Mouse (Mus musculus): ENCODE results near the gene Cyp1a1. TPM values are rescaled to one million over a fixed set of nuclear protein-coding genes. Genes with fewer than 3 reads are reported as not detected.

Cyp1a1 gene
- polyA plus RNA-seq, 1 experiment, result 1.2 TPM

- no peaks in the 10 kb centered on the region for H3K9me3 ChIP-seq (replicated peaks; ENCODE audit: control insufficient read depth, insufficient read depth, low read length, poor library complexity, severe bottlenecking)
- TF ChIP-seq EP300 (IDR thresholded peaks at IDR 0.05; ENCODE audit: insufficient read depth, low read depth, low read length) (no peak), POLR2A (IDR thresholded peaks at IDR 0.05; ENCODE audit: insufficient read depth, low read length) (no peak), CTCF (IDR thresholded peaks at IDR 0.05; ENCODE audit: low read depth, low read length) (no peak)
- no peak overlapping the region; the same call in 1 of the 2 replicates for H3K9ac ChIP-seq (ENCODE audit: low read depth, poor library complexity, severe bottlenecking)
- no peaks in the 10 kb centered on the region for H3K27me3 ChIP-seq (ENCODE audit: control insufficient read depth, insufficient read depth, low read length, poor library complexity, severe bottlenecking)
- H3K4me3 ChIP-seq (ENCODE audit: low read depth, low read length), result no peak overlapping the region
- peak overlapping the region; percentile 26; the same call in 1 of the 2 replicates for H3K27ac ChIP-seq (ENCODE audit: insufficient read depth, low read length)
- H3K4me1 ChIP-seq (ENCODE audit: control insufficient read depth, insufficient read depth, low read length), result peaks cover 3% of the 10 kb centered on the region
- no peaks in the 10 kb centered on the region for H3K36me3 ChIP-seq (ENCODE audit: control insufficient read depth, insufficient read depth, low read length, poor library complexity, severe bottlenecking)
Observed at GRCm38 (mm10) chr9:57652855-57653254, 34.9 kb upstream of the Cyp1a1 start.

- Histone ChIP-seq H3K4me1 (ENCODE audit: control insufficient read depth, insufficient read depth, low read length) (peaks cover 3% of the 10 kb centered on the region), H3K4me3 (ENCODE audit: low read depth, low read length) (peak within 1 kb of the TSS; percentile 41), H3K9ac (ENCODE audit: low read depth, poor library complexity, severe bottlenecking) (peak within 1 kb of the TSS; percentile 36), H3K36me3 (ENCODE audit: control insufficient read depth, insufficient read depth, low read length, poor library complexity, severe bottlenecking) (no peaks in the 10 kb centered on the region), H3K9me3 (replicated peaks; ENCODE audit: control insufficient read depth, insufficient read depth, low read length, poor library complexity, severe bottlenecking) (no peaks in the 10 kb centered on the region), H3K27me3 (ENCODE audit: control insufficient read depth, insufficient read depth, low read length, poor library complexity, severe bottlenecking) (no peaks in the 10 kb centered on the region), H3K27ac (ENCODE audit: insufficient read depth, low read length) (peak within 1 kb of the TSS; percentile 26; the same call in 1 of the 2 replicates)
- TF ChIP-seq EP300 (IDR thresholded peaks at IDR 0.05; ENCODE audit: insufficient read depth, low read depth, low read length) (peak; percentile 31; the same call in 1 of the 2 replicates), POLR2A (IDR thresholded peaks at IDR 0.05; ENCODE audit: insufficient read depth, low read length) (no peak), CTCF (IDR thresholded peaks at IDR 0.05; ENCODE audit: low read depth, low read length) (no peak)
Observed at GRCm38 (mm10) chr9:57653283-57653682, 34.4 kb upstream of the Cyp1a1 start, which contains the start of gene Csk. Csk (minus strand) TSS chr9:57653631.

GRCm38 (mm10) chr9:57654966-57655365 is 32.8 kb upstream of the Cyp1a1 start:
- Histone ChIP-seq H3K4me1 (ENCODE audit: control insufficient read depth, insufficient read depth, low read length) (peaks cover 3% of the 10 kb centered on the region), H3K4me3 (ENCODE audit: low read depth, low read length) (no peak overlapping the region), H3K9ac (ENCODE audit: low read depth, poor library complexity, severe bottlenecking) (no peak overlapping the region), H3K9me3 (replicated peaks; ENCODE audit: control insufficient read depth, insufficient read depth, low read length, poor library complexity, severe bottlenecking) (no peaks in the 10 kb centered on the region), H3K27ac (ENCODE audit: insufficient read depth, low read length) (no peak overlapping the region), H3K27me3 (ENCODE audit: control insufficient read depth, insufficient read depth, low read length, poor library complexity, severe bottlenecking) (no peaks in the 10 kb centered on the region), H3K36me3 (ENCODE audit: control insufficient read depth, insufficient read depth, low read length, poor library complexity, severe bottlenecking) (no peaks in the 10 kb centered on the region)
- no peak for TF ChIP-seq EP300 (IDR thresholded peaks at IDR 0.05; ENCODE audit: insufficient read depth, low read depth, low read length)
- no peak for TF ChIP-seq CTCF (IDR thresholded peaks at IDR 0.05; ENCODE audit: low read depth, low read length)
- TF ChIP-seq POLR2A (IDR thresholded peaks at IDR 0.05; ENCODE audit: insufficient read depth, low read length), result no peak

- TF ChIP-seq POLR2A (IDR thresholded peaks at IDR 0.05; ENCODE audit: insufficient read depth, low read length) (peak; percentile 27), CTCF (IDR thresholded peaks at IDR 0.05; ENCODE audit: low read depth, low read length) (peak; percentile 84), EP300 (IDR thresholded peaks at IDR 0.05; ENCODE audit: insufficient read depth, low read depth, low read length) (0 out of 2 replicates have a peak, but pooled peaks have one; percentile 10)
- peak overlapping the region; percentile 34; the same call in 1 of the 2 replicates for H3K4me3 ChIP-seq (ENCODE audit: low read depth, low read length)
- H3K9me3 ChIP-seq (replicated peaks; ENCODE audit: control insufficient read depth, insufficient read depth, low read length, poor library complexity, severe bottlenecking), result no peaks in the 10 kb centered on the region
- H3K4me1 ChIP-seq (ENCODE audit: control insufficient read depth, insufficient read depth, low read length), result peaks cover 3% of the 10 kb centered on the region
- H3K27ac ChIP-seq (ENCODE audit: insufficient read depth, low read length), result no peak overlapping the region
- H3K9ac ChIP-seq (ENCODE audit: low read depth, poor library complexity, severe bottlenecking), result no peak overlapping the region
- H3K27me3 ChIP-seq (ENCODE audit: control insufficient read depth, insufficient read depth, low read length, poor library complexity, severe bottlenecking), result no peaks in the 10 kb centered on the region
- H3K36me3 ChIP-seq (ENCODE audit: control insufficient read depth, insufficient read depth, low read length, poor library complexity, severe bottlenecking), result no peaks in the 10 kb centered on the region
Observed at GRCm38 (mm10) chr9:57655749-57656148, 32.0 kb upstream of the Cyp1a1 start.

- Histone ChIP-seq H3K9me3 (replicated peaks; ENCODE audit: control insufficient read depth, insufficient read depth, low read length, poor library complexity, severe bottlenecking) (no peaks in the 10 kb centered on the region), H3K4me3 (ENCODE audit: low read depth, low read length) (no peak overlapping the region), H3K27ac (ENCODE audit: insufficient read depth, low read length) (no peak overlapping the region), H3K4me1 (ENCODE audit: control insufficient read depth, insufficient read depth, low read length) (peaks cover 3% of the 10 kb centered on the region), H3K9ac (ENCODE audit: low read depth, poor library complexity, severe bottlenecking) (no peak overlapping the region), H3K36me3 (ENCODE audit: control insufficient read depth, insufficient read depth, low read length, poor library complexity, severe bottlenecking) (no peaks in the 10 kb centered on the region), H3K27me3 (ENCODE audit: control insufficient read depth, insufficient read depth, low read length, poor library complexity, severe bottlenecking) (no peaks in the 10 kb centered on the region)
- no peak for TF ChIP-seq EP300 (IDR thresholded peaks at IDR 0.05; ENCODE audit: insufficient read depth, low read depth, low read length)
- no peak for TF ChIP-seq POLR2A (IDR thresholded peaks at IDR 0.05; ENCODE audit: insufficient read depth, low read length)
- TF ChIP-seq CTCF (IDR thresholded peaks at IDR 0.05; ENCODE audit: low read depth, low read length), result no peak
Observed at GRCm38 (mm10) chr9:57656631-57657350, 30.9 kb upstream of the Cyp1a1 start.

- Histone ChIP-seq H3K4me3 (ENCODE audit: low read depth, low read length) (no peak overlapping the region), H3K9me3 (replicated peaks; ENCODE audit: control insufficient read depth, insufficient read depth, low read length, poor library complexity, severe bottlenecking) (no peaks in the 10 kb centered on the region), H3K9ac (ENCODE audit: low read depth, poor library complexity, severe bottlenecking) (no peak overlapping the region), H3K27ac (ENCODE audit: insufficient read depth, low read length) (no peak overlapping the region), H3K27me3 (ENCODE audit: control insufficient read depth, insufficient read depth, low read length, poor library complexity, severe bottlenecking) (no peaks in the 10 kb centered on the region), H3K4me1 (ENCODE audit: control insufficient read depth, insufficient read depth, low read length) (peaks cover 3% of the 10 kb centered on the region), H3K36me3 (ENCODE audit: control insufficient read depth, insufficient read depth, low read length, poor library complexity, severe bottlenecking) (no peaks in the 10 kb centered on the region)
- TF ChIP-seq EP300 (IDR thresholded peaks at IDR 0.05; ENCODE audit: insufficient read depth, low read depth, low read length) (no peak), CTCF (IDR thresholded peaks at IDR 0.05; ENCODE audit: low read depth, low read length) (peak; percentile 17), POLR2A (IDR thresholded peaks at IDR 0.05; ENCODE audit: insufficient read depth, low read length) (no peak)
Observed at GRCm38 (mm10) chr9:57657843-57658242, 29.9 kb upstream of the Cyp1a1 start.
